9 mouse cellular contexts compared by ENCODE assay signal in genomic region chr2:27223012-27223421, GRCm38 (mm10). TPM values are rescaled to one million over a fixed set of nuclear protein-coding genes. Genes with fewer than 3 reads are reported as not detected.
A peak's percentile ranks its signal among the peaks of the same experiment; 100 is the strongest.
DNase-seq lines count a peak whose midpoint lies in the region; ATAC-seq lines count a peak whose summit lies in the region.
"Had no signal": no experiment of that assay in that cellular context is flagged by ENCODE, and none has a peak within 500 bp of the region (broad histone marks: within the 10 kb centered on the region; RNA-seq: fewer than 3 reads in every experiment).

No protein-coding gene starts in this region.

- DNase-seq in frontal cortex, postnatal 10 days (ENCODE audit: low spot score in 2 of 2): no peak
- DNase-seq in ovary, postnatal 36 days (ENCODE audit: low spot score): peak; percentile 49
- no peak for DNase-seq in ovary, postnatal 10 days (ENCODE audit: low spot score)
- peak; percentile 51 to 86 for DNase-seq in left cerebral cortex, adult 8-10 months (ENCODE audit: low spot score in 2 of 2)
- no peak for DNase-seq in kidney, postnatal 4 days
- DNase-seq in kidney, postnatal 25 days: no peak

- peak; percentile 68 for ATAC-seq in frontal cortex, adult (ENCODE audit: low TSS enrichment)
- ATAC-seq in CD4-positive, CD25-positive, alpha-beta regulatory T cell, adult 4 months: no peak
- ATAC-seq: Patski had no signal

RNA-seq across cellular contexts. Expression of gene Sardh, which starts 25.1 kb away (rescaled TPM):
- 10 to 100 TPM in 1 of 4 experiments, 1 to 10 TPM in 3; 8.0 to 12.6 (median 9.3) TPM for total RNA-seq in left cerebral cortex, adult 8-10 months (2022)
- polyA plus RNA-seq in CD4-positive, CD25-positive, alpha-beta regulatory T cell, adult 4 months (2017; shearing (Covaris generic)): 1 to 10 TPM; 4.9 to 9.7 TPM

RNA-seq across cellular contexts. Expression of gene Dbh, which starts 58.0 kb away (rescaled TPM):
- under 1 TPM; 0.20 to 0.53 (median 0.43) TPM for total RNA-seq in left cerebral cortex, adult 8-10 months (2022)
- not detected for polyA plus RNA-seq in CD4-positive, CD25-positive, alpha-beta regulatory T cell, adult 4 months (2017; shearing (Covaris generic))
- polyA plus RNA-seq: Patski had no signal

Comparison
In these comparisons a context has a peak if more than half of its experiments do, and no peak if none do; other contexts are left out.
1. DNase-seq: peak in ovary, postnatal 36 days (single experiment) and left cerebral cortex, adult 8-10 months (2 of 2); none in frontal cortex, postnatal 10 days (0 of 2), ovary, postnatal 10 days (single experiment), kidney, postnatal 4 days (0 of 2) and kidney, postnatal 25 days (0 of 2).